Mouse (Mus musculus): Measurements from ENCODE around the gene Tnfrsf11a. TPM values are rescaled to one million over a fixed set of nuclear protein-coding genes. Genes with fewer than 3 reads are reported as not detected.
"Not testable (repeated sequence)": the region's sequence is repeated elsewhere in the genome, so short reads cannot be mapped to it uniquely, and the experiment has no call there.

Tnfrsf11a gene
- polyA plus RNA-seq, 1 experiment from 2014 or later: 0.46 TPM

DNA sequence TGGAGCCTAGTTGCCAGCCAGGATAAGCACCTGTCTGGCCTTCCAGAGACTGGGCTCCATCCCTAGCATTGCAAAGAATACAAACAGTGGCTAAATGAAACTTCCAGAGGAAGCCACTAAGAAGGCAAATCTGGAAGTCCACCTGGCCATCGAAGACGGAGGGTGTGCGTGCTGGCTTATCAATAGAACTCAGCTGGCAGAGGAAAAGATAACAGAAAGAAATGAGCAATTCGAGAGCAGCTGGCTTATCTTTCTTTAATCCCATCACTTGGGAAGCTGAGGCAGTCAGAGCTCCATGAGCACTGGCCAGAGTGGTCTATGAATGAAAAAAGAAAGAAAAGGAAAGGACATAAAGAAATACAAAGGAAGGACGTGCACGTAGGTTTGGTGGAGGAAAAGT is 20.1 kb downstream of the Tnfrsf11a start:
- no peak overlapping the region for H3K9ac ChIP-seq (ENCODE audit: low read depth, low read length)
- no peaks in the 10 kb centered on the region for H3K27me3 ChIP-seq (ENCODE audit: control insufficient read depth, insufficient read depth, low read depth, low read length)
- no peak overlapping the region for H3K4me3 ChIP-seq (ENCODE audit: low read depth, low read length)
- H3K36me3 ChIP-seq (ENCODE audit: control insufficient read depth, insufficient read depth): no peaks in the 10 kb centered on the region
- 0 out of 2 replicates have a peak, but pooled peaks have one; percentile 27 for ATAC-seq (ENCODE audit: low read depth)
- H3K9me3 ChIP-seq (replicated peaks; ENCODE audit: control insufficient read depth, low read length): no peaks in the 10 kb centered on the region
- H3K4me2 ChIP-seq (ENCODE audit: low read depth, low read length): no peak overlapping the region
- H3K4me1 ChIP-seq (ENCODE audit: control insufficient read depth, low read depth, low read length): no peaks in the 10 kb centered on the region; the same call in 1 of the 2 replicates
- H3K27ac ChIP-seq (ENCODE audit: low read length): no peak overlapping the region
- 44% methylated on average over 6 of the region's 6 CpGs for WGBS (ENCODE audit: insufficient replicate concordance)

DNA sequence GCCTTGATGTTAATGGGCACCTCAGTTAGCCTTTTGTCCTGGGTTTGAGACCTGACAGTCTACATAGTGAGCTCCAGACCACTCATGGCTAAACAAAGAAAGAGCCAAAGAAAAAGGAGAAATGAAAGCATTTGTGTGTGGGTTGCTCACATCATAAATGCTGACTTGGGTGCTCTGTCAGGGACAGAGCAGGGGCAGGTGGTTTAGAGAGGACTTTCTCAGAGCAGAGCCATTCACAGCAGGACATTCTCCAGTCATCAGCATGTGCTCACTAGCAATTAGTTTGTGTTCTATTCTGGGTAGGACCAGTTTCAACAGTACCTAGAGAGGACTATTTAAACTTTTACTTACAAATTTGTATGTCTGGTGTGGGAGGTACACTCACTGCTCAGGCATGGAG is 20.7 kb downstream of the Tnfrsf11a start:
- no peaks in the 10 kb centered on the region; the same call in 1 of the 2 replicates for H3K4me1 ChIP-seq (ENCODE audit: control insufficient read depth, low read depth, low read length)
- H3K27me3 ChIP-seq (ENCODE audit: control insufficient read depth, insufficient read depth, low read depth, low read length): no peaks in the 10 kb centered on the region
- H3K36me3 ChIP-seq (ENCODE audit: control insufficient read depth, insufficient read depth): no peaks in the 10 kb centered on the region
- ATAC-seq (ENCODE audit: low read depth): no peak
- H3K9ac ChIP-seq (ENCODE audit: low read depth, low read length): no peak overlapping the region
- H3K27ac ChIP-seq (ENCODE audit: low read length): no peak overlapping the region
- no peak overlapping the region for H3K4me3 ChIP-seq (ENCODE audit: low read depth, low read length)
- H3K9me3 ChIP-seq (replicated peaks; ENCODE audit: control insufficient read depth, low read length): no peaks in the 10 kb centered on the region
- no peak overlapping the region for H3K4me2 ChIP-seq (ENCODE audit: low read depth, low read length)

DNA sequence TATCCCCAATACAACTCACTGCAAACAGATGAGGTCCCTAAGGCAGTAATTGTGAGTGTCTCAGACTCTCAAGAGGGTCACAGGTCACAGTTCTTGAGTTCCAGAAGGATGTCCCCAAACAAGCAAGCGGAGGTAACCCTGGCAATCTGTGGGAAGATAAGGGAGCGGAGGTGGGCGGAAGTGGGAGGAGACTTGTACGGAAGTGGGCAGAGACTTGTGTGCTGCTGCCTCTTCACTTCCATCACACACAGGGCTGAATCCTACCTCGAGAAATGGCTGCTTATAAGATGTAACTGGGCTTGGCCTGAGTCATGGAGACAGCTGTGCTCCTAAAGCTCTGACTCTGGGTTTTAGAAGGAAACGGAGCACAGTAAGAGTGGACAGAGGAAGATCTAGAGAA is 22.4 kb downstream of the Tnfrsf11a start:
- Histone ChIP-seq H3K4me1 (ENCODE audit: control insufficient read depth, low read depth, low read length) (no peaks in the 10 kb centered on the region; the same call in 1 of the 2 replicates), H3K27me3 (ENCODE audit: control insufficient read depth, insufficient read depth, low read depth, low read length) (no peaks in the 10 kb centered on the region), H3K9me3 (replicated peaks; ENCODE audit: control insufficient read depth, low read length) (no peaks in the 10 kb centered on the region), H3K27ac (ENCODE audit: low read length) (no peak overlapping the region), H3K36me3 (ENCODE audit: control insufficient read depth, insufficient read depth) (no peaks in the 10 kb centered on the region), H3K4me3 (ENCODE audit: low read depth, low read length) (no peak overlapping the region), H3K4me2 (ENCODE audit: low read depth, low read length) (no peak overlapping the region), H3K9ac (ENCODE audit: low read depth, low read length) (no peak overlapping the region)
- ATAC-seq (ENCODE audit: low read depth): no peak
- 16% methylated on average over 6 of the region's 6 CpGs for WGBS (ENCODE audit: insufficient replicate concordance)

DNA sequence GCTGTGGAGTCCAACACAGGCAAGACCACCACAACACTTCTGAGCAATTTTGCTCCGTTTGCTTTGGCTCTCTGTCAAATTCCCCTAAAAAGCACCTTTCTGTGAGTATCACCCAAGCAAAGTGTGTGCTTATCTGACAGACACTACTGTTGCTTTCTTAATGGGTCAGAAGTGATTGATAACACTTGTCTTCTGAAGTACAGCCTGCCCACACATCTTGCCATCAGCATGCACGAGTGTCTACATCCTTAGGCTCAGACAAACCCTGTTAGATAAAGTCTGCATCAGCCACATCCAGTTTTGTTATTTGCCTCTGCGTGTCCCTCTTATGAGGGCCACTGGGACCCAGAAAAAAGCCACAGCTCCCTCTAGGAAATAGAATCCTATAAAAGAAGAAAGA is 23.8 kb downstream of the Tnfrsf11a start:
- no peaks in the 10 kb centered on the region for H3K27me3 ChIP-seq (ENCODE audit: control insufficient read depth, insufficient read depth, low read depth, low read length)
- no peaks in the 10 kb centered on the region for H3K9me3 ChIP-seq (replicated peaks; ENCODE audit: control insufficient read depth, low read length)
- no peaks in the 10 kb centered on the region for H3K36me3 ChIP-seq (ENCODE audit: control insufficient read depth, insufficient read depth)
- no peak overlapping the region for H3K4me2 ChIP-seq (ENCODE audit: low read depth, low read length)
- no peak overlapping the region for H3K9ac ChIP-seq (ENCODE audit: low read depth, low read length)
- 0 out of 2 replicates have a peak, but pooled peaks have one; percentile 45 for ATAC-seq (ENCODE audit: low read depth)
- no peak overlapping the region for H3K4me3 ChIP-seq (ENCODE audit: low read depth, low read length)
- no peak overlapping the region for H3K27ac ChIP-seq (ENCODE audit: low read length)
- 16% methylated on average over 3 of the region's 3 CpGs for WGBS (ENCODE audit: insufficient replicate concordance)
- no peaks in the 10 kb centered on the region; the same call in 1 of the 2 replicates for H3K4me1 ChIP-seq (ENCODE audit: control insufficient read depth, low read depth, low read length)

DNA sequence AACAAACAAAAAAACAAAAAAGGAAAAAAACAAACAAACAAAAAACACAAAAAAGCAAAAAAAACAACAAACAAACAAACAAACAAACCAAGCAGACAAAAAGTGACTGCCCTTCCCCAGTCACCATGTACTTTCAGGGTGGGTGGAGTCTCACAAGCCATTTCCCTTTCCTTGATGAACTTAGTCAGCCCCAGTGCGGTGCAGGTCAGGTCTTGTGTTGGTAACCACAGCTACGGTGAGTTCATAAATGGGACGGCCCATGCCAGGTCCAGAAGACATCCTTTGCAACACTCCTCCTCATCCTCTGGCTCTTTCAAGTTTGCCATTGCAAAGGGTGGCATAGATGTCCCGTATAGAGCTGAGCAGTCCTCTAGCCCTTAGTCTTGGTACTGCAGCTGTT is 25.0 kb downstream of the Tnfrsf11a start:
- WGBS (ENCODE audit: insufficient replicate concordance): 68% methylated on average over 4 of the region's 4 CpGs

DNA sequence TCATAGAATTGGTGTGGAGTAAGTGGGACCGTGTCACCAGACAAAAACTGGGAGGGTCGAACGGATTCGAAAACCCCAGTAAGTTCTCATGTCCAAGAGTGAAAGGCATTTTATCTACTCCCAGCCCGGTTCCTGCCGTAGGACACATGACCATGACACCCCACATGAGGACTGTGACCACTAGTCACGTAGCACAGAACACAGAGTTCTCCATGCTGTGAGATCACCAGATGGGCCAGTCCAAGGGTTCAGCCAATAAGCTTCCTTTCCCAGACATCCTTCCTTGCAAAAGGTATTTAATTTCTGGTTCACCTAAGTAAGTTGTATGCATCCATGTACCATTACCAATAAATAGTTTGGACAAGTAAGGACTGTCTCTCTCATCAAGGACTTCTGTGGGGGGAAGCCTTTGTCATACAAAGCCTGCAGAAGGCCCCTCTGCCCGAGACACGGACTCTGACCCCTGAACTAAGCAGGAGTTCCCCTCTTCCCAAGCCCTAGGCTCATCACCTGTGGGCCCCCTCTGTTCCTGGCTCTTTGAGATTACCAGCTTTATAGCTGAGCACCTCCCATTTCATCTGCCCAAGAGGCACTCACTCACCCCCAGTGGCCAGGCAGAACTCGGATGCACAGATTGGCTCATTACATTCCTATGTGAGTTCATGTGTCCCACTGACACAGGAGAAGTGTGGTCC is 26.7 kb downstream of the Tnfrsf11a start:
- H3K4me2 ChIP-seq (ENCODE audit: low read depth, low read length): no peak overlapping the region
- ATAC-seq (ENCODE audit: low read depth): no peak

More for the DNA sequence above, 25.0 kb downstream of the Tnfrsf11a start:
- no peaks in the 10 kb centered on the region for H3K27me3 ChIP-seq (ENCODE audit: control insufficient read depth, insufficient read depth, low read depth, low read length)
- H3K9me3 ChIP-seq (replicated peaks; ENCODE audit: control insufficient read depth, low read length): no peaks in the 10 kb centered on the region
- H3K27ac ChIP-seq (ENCODE audit: low read length): no peak overlapping the region
- no peak for ATAC-seq (ENCODE audit: low read depth)
- no peak overlapping the region for H3K4me3 ChIP-seq (ENCODE audit: low read depth, low read length)
- no peaks in the 10 kb centered on the region; the same call in 1 of the 2 replicates for H3K4me1 ChIP-seq (ENCODE audit: control insufficient read depth, low read depth, low read length)
- no peak overlapping the region for H3K4me2 ChIP-seq (ENCODE audit: low read depth, low read length)
- no peaks in the 10 kb centered on the region for H3K36me3 ChIP-seq (ENCODE audit: control insufficient read depth, insufficient read depth)
- no peak overlapping the region for H3K9ac ChIP-seq (ENCODE audit: low read depth, low read length)

DNA sequence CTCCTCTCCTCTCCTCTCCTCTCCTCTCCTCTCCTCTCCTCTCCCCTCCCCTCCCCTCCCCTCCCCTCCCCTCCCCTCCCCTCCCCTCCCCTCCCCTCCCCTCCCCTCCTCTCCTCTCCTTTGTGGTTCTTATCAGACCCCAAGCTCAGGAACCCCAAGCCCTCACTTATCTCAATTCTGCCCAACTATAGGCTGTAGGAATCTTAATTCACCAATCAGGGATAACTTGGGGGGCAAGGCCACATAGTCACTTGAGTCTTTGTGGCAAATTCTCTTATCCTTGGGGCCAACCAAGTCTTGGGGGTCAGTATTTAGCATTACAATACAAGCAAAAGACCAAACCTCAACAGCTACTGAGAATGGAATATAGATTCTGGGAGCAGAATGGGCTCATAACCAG is 31.5 kb downstream of the Tnfrsf11a start:
- H3K4me1 ChIP-seq (ENCODE audit: control insufficient read depth, low read depth, low read length); H3K4me3 ChIP-seq (ENCODE audit: low read depth, low read length); H3K4me2 ChIP-seq (ENCODE audit: low read depth, low read length); ATAC-seq (ENCODE audit: low read depth); H3K27ac ChIP-seq (ENCODE audit: low read length); H3K27me3 ChIP-seq (ENCODE audit: control insufficient read depth, insufficient read depth, low read depth, low read length); H3K9ac ChIP-seq (ENCODE audit: low read depth, low read length); H3K9me3 ChIP-seq (replicated peaks; ENCODE audit: control insufficient read depth, low read length); H3K36me3 ChIP-seq (ENCODE audit: control insufficient read depth, insufficient read depth): not testable (repeated sequence)

More for the DNA sequence above, 26.7 kb downstream of the Tnfrsf11a start:
- Histone ChIP-seq H3K9me3 (replicated peaks; ENCODE audit: control insufficient read depth, low read length) (no peaks in the 10 kb centered on the region), H3K4me3 (ENCODE audit: low read depth, low read length) (no peak overlapping the region), H3K27me3 (ENCODE audit: control insufficient read depth, insufficient read depth, low read depth, low read length) (no peaks in the 10 kb centered on the region), H3K9ac (ENCODE audit: low read depth, low read length) (no peak overlapping the region), H3K4me1 (ENCODE audit: control insufficient read depth, low read depth, low read length) (no peaks in the 10 kb centered on the region; the same call in 1 of the 2 replicates), H3K36me3 (ENCODE audit: control insufficient read depth, insufficient read depth) (no peaks in the 10 kb centered on the region), H3K27ac (ENCODE audit: low read length) (no peak overlapping the region)
- WGBS (ENCODE audit: insufficient replicate concordance): 72% methylated on average over 10 of the region's 10 CpGs

DNA sequence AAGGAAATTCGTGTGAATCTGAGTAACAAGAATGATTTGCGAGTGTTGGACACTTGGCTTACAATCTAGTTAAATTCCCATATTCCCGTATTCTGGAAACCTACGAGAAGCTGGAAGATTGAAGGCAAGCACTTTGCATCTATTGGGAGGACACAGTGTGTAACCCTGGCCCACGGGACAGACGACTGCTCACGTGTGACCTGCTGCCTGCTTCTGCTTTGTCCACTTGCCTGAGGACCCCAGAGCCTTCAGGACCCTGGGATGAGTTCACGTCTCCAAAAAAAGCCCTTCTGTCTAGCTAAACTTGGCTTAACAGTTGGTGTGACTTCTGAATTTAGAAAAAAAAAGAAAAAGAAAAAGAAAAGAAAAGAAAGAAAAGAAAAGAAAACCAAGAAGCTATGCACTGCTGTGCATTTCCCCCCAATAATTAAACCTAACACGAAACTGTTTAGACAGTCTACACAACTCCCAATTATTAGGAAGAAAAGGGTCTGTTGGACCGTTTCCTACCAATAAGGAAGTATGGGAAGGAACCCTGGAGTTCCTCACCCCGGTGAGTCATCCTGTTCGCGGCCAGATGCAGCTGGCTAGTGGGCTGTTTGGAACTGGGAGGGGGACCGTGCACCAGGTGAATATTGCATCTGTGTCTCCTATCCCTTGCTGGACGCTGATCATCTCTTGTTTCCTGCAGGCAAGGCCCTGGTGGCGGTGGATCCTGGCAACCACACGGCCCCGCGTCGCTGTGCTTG is 32.6 kb downstream of the Tnfrsf11a start:
- Histone ChIP-seq H3K9ac (ENCODE audit: low read depth, low read length) (no peak overlapping the region), H3K4me2 (ENCODE audit: low read depth, low read length) (no peak overlapping the region), H3K27ac (ENCODE audit: low read length) (no peak overlapping the region), H3K9me3 (replicated peaks; ENCODE audit: control insufficient read depth, low read length) (no peaks in the 10 kb centered on the region), H3K27me3 (ENCODE audit: control insufficient read depth, insufficient read depth, low read depth, low read length) (no peaks in the 10 kb centered on the region), H3K4me3 (ENCODE audit: low read depth, low read length) (no peak overlapping the region), H3K4me1 (ENCODE audit: control insufficient read depth, low read depth, low read length) (no peaks in the 10 kb centered on the region), H3K36me3 (ENCODE audit: control insufficient read depth, insufficient read depth) (no peaks in the 10 kb centered on the region)
- no peak for ATAC-seq (ENCODE audit: low read depth)
- 56% methylated on average over 20 of the region's 20 CpGs for WGBS (ENCODE audit: insufficient replicate concordance)

DNA sequence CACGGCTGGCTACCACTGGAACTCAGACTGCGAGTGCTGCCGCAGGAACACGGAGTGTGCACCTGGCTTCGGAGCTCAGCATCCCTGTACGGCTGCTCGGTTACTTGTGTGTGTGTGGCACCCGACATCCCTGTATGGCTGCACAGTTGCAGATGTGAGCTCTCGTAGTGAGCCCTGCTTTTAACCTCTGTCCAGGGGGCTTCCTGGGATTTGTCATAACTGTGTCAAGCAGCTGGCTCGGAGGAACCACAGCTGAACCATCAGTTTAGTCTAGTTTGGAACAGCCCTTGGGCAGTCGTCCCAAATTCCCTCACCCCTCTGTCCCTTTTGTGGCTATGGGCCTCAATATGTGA is 33.2 kb downstream of the Tnfrsf11a start:
- Histone ChIP-seq H3K4me2 (ENCODE audit: low read depth, low read length) (no peak overlapping the region), H3K36me3 (ENCODE audit: control insufficient read depth, insufficient read depth) (no peaks in the 10 kb centered on the region), H3K27me3 (ENCODE audit: control insufficient read depth, insufficient read depth, low read depth, low read length) (no peaks in the 10 kb centered on the region), H3K9ac (ENCODE audit: low read depth, low read length) (no peak overlapping the region), H3K27ac (ENCODE audit: low read length) (no peak overlapping the region), H3K4me3 (ENCODE audit: low read depth, low read length) (no peak overlapping the region), H3K4me1 (ENCODE audit: control insufficient read depth, low read depth, low read length) (no peaks in the 10 kb centered on the region), H3K9me3 (replicated peaks; ENCODE audit: control insufficient read depth, low read length) (no peaks in the 10 kb centered on the region)
- 68% methylated on average over 11 of the region's 11 CpGs for WGBS (ENCODE audit: insufficient replicate concordance)
- no peak for ATAC-seq (ENCODE audit: low read depth)
